Comparison of ENCODE assay signal across 25 mouse cellular contexts in the genomic region with DNA sequence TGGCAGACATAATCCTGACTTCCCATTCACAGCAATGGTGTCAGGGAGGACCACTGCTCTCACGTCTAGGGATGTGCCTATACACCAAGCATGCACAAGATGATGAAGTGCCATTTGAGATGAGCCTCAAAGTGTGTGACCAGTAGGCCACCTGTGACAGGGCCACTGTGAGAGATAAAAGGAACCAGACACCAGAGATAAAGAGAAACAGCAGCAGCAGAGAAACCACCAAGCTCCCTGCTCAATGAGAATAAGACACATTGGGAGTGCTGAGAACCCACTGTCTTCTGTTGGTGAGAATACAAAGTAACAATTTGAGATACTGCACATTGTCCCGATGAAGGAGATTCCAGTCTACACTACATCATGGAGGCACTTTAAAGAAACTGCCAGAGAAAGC. TPM values are rescaled to one million over a fixed set of nuclear protein-coding genes. Genes with fewer than 3 reads are reported as not detected.
A peak's percentile ranks its signal among the peaks of the same experiment; 100 is the strongest.
DNase-seq lines count a peak whose midpoint lies in the region; ATAC-seq and TF ChIP-seq lines count a peak whose summit lies in the region.
"Had no signal": no experiment of that assay in that cellular context is flagged by ENCODE, and none has a peak within 500 bp of the region (broad histone marks: within the 10 kb centered on the region; RNA-seq: fewer than 3 reads in every experiment).

No protein-coding gene starts in this region.

- WGBS in liver, embryonic 14.5 days (ENCODE audit: insufficient replicate concordance) = 27% methylated on average over 2 of the region's 2 CpGs
- WGBS in liver, postnatal 0 days (ENCODE audit: insufficient replicate concordance) = 55% methylated on average over 2 of the region's 2 CpGs
- 92% methylated on average over 2 of the region's 2 CpGs for WGBS in neural tube, embryonic 15.5 days
- WGBS in kidney, adult 2 months = 90% methylated on average over 2 of the region's 2 CpGs

- H3K36me3 ChIP-seq in G1E (replicated peaks) (peaks cover 47% of the 10 kb centered on the region), MEL (ENCODE audit: control insufficient read depth in 1 of 2, insufficient read depth in 2 of 2, low read length in 2 of 2) (peaks cover 0 to 22% of the 10 kb centered on the region in 2 experiments; a peak in 2 of 4 replicates)
- H3K36me3 ChIP-seq in liver, embryonic 14.5 days (replicated peaks; ENCODE audit: control insufficient read depth, insufficient read depth, low read depth) = no peaks in the 10 kb centered on the region
- H3K36me3 ChIP-seq in liver, postnatal 0 days (replicated peaks; ENCODE audit: insufficient read depth, low read length) = no peaks in the 10 kb centered on the region
- no peaks in the 10 kb centered on the region for H3K36me3 ChIP-seq in neural tube, embryonic 15.5 days
- no peaks in the 10 kb centered on the region for H3K36me3 ChIP-seq in kidney, adult 2 months (ENCODE audit: control insufficient read depth, insufficient read depth, low read length)
- H3K36me3 ChIP-seq: embryonic facial prominence, embryonic 10.5 days; embryonic facial prominence, embryonic 13.5 days; forebrain, embryonic 12.5 days; forebrain, embryonic 15.5 days; hindbrain, embryonic 12.5 days; hindbrain, embryonic 15.5 days had no signal

- TF ChIP-seq EP300 in MEL (IDR thresholded peaks at IDR 0.05; ENCODE audit: low read depth in 1 of 2, low read length in 2 of 2) = peak; percentile 64 to 72
- peak; percentile 49 for TF ChIP-seq EP300 in liver, embryonic 14.5 days (IDR thresholded peaks at IDR 0.05; ENCODE audit: low read depth)
- no peak for TF ChIP-seq EP300 in liver, postnatal 0 days (IDR thresholded peaks at IDR 0.05; ENCODE audit: low read depth)

- no peaks in the 10 kb centered on the region for H3K79me2 ChIP-seq in MEL (ENCODE audit: control insufficient read depth, insufficient read depth, low read length, poor library complexity)

- peak overlapping the region; percentile 24; the same call in 1 of the 2 replicates for H3K4me2 ChIP-seq in liver, embryonic 14.5 days (ENCODE audit: low read depth)
- no peak overlapping the region for H3K4me2 ChIP-seq in liver, postnatal 0 days (ENCODE audit: low read depth, low read length)
- no peak overlapping the region for H3K4me2 ChIP-seq in neural tube, embryonic 15.5 days
- H3K4me2 ChIP-seq: embryonic facial prominence, embryonic 13.5 days; forebrain, embryonic 12.5 days; forebrain, embryonic 15.5 days; heart, embryonic 11.5 days; hindbrain, embryonic 12.5 days; hindbrain, embryonic 15.5 days had no signal

- peak; percentile 50 for DNase-seq in G1E (ENCODE audit: low spot score)
- DNase-seq in MEL (ENCODE audit: low read depth, low spot score) = no peak
- no peak for DNase-seq in liver, embryonic 14.5 days (ENCODE audit: low read depth in 3 of 3, low spot score in 3 of 3)
- DNase-seq in liver, postnatal 0 days = no peak
- no peak for DNase-seq in gastrocnemius, adult 18-20 months (ENCODE audit: low spot score)
- no peak for DNase-seq in kidney, postnatal 10 days
- DNase-seq in kidney, adult 2 months = no peak
- DNase-seq: cerebellum, adult 18-20 months; cerebellum, adult 9-10 months; cerebellum, postnatal 25 days; embryo, embryonic 11 days; gastrocnemius, postnatal 10 days; gastrocnemius, postnatal 36 days had no signal

- H3K9me3 ChIP-seq in G1E (replicated peaks) (no peaks in the 10 kb centered on the region), MEL (replicated peaks; ENCODE audit: insufficient read depth, low read length) (no peaks in the 10 kb centered on the region)
- H3K9me3 ChIP-seq in liver, embryonic 14.5 days (ENCODE audit: control insufficient read depth, low read length) = no peaks in the 10 kb centered on the region
- H3K9me3 ChIP-seq in liver, postnatal 0 days (ENCODE audit: low read length) = no peaks in the 10 kb centered on the region
- no peaks in the 10 kb centered on the region for H3K9me3 ChIP-seq in neural tube, embryonic 15.5 days (replicated peaks)
- H3K9me3 ChIP-seq: embryonic facial prominence, embryonic 10.5 days; embryonic facial prominence, embryonic 13.5 days; forebrain, embryonic 12.5 days; forebrain, embryonic 15.5 days; hindbrain, embryonic 12.5 days; hindbrain, embryonic 15.5 days had no signal

- H3K4me1 ChIP-seq in G1E (ENCODE audit: insufficient read depth, low read depth, low read length) = peaks cover 87% of the 10 kb centered on the region
- H3K4me1 ChIP-seq in MEL (ENCODE audit: control insufficient read depth in 1 of 2, insufficient read depth in 2 of 2, low read length in 2 of 2) = peaks cover 16 to 29% of the 10 kb centered on the region in 2 experiments
- H3K4me1 ChIP-seq in liver, embryonic 14.5 days (replicated peaks; ENCODE audit: control insufficient read depth in 2 of 2, insufficient read depth in 2 of 2, low read length in 1 of 2) = peaks cover 9 to 26% of the 10 kb centered on the region in 2 experiments
- H3K4me1 ChIP-seq in liver, postnatal 0 days (ENCODE audit: insufficient read depth) = 0 out of 2 replicates have a peak, but pooled peaks cover 2% of the 10 kb centered on the region
- H3K4me1 ChIP-seq in neural tube, embryonic 15.5 days = peaks cover 4% of the 10 kb centered on the region
- H3K4me1 ChIP-seq in kidney, adult 2 months (ENCODE audit: control insufficient read depth, insufficient read depth, low read length) = peaks cover 10% of the 10 kb centered on the region; the same call in 1 of the 2 replicates

- peak overlapping the region; percentile 50 for H3K27ac ChIP-seq in MEL (ENCODE audit: control insufficient read depth, low read depth, low read length)
- H3K27ac ChIP-seq in liver, embryonic 14.5 days = no peak overlapping the region; the same call in 1 of the 2 replicates
- H3K27ac ChIP-seq in liver, postnatal 0 days (ENCODE audit: low read depth) = no peak overlapping the region
- H3K27ac ChIP-seq in neural tube, embryonic 15.5 days (replicated peaks) = no peak overlapping the region
- no peak overlapping the region for H3K27ac ChIP-seq in kidney, adult 2 months (ENCODE audit: insufficient read depth, low read depth, low read length)
- H3K27ac ChIP-seq: embryonic facial prominence, embryonic 10.5 days; embryonic facial prominence, embryonic 13.5 days; forebrain, embryonic 12.5 days; forebrain, embryonic 15.5 days; hindbrain, embryonic 12.5 days; hindbrain, embryonic 15.5 days had no signal

- TF ChIP-seq CTCF in G1E (IDR thresholded peaks at IDR 0.05; ENCODE audit: low read depth, low read length) (no peak), MEL (IDR thresholded peaks at IDR 0.05 in 2 of 3, conservative IDR thresholded peaks at IDR 0.05 in 1 of 3; ENCODE audit: control insufficient read depth in 1 of 3, insufficient read depth in 1 of 3, low read depth in 2 of 3, low read length in 3 of 3, poor library complexity in 1 of 3, severe bottlenecking in 1 of 3) (no peak)
- no peak for TF ChIP-seq CTCF in liver, embryonic 14.5 days (IDR thresholded peaks at IDR 0.05; ENCODE audit: low read depth)
- no peak for TF ChIP-seq CTCF in liver, postnatal 0 days (IDR thresholded peaks at IDR 0.05; ENCODE audit: low read depth)
- TF ChIP-seq CTCF in kidney, adult 2 months (conservative IDR thresholded peaks at IDR 0.05; ENCODE audit: insufficient read depth, insufficient read length, low read depth, low read length) = no peak

- TF ChIP-seq POLR2A in MEL (IDR thresholded peaks at IDR 0.05; ENCODE audit: control insufficient read depth in 1 of 2, insufficient read depth in 1 of 2, low read depth in 1 of 2, low read length in 2 of 2, poor library complexity in 1 of 2) = no peak
- no peak for TF ChIP-seq POLR2A in kidney, adult 2 months (IDR thresholded peaks at IDR 0.05; ENCODE audit: low read depth, low read length)

- no peak overlapping the region for H3K9ac ChIP-seq in MEL (ENCODE audit: control insufficient read depth, low read depth, low read length, poor library complexity, severe bottlenecking)
- no peak overlapping the region for H3K9ac ChIP-seq in liver, embryonic 14.5 days (replicated peaks)
- H3K9ac ChIP-seq in liver, postnatal 0 days (replicated peaks) = no peak overlapping the region
- no peak overlapping the region for H3K9ac ChIP-seq in neural tube, embryonic 15.5 days (replicated peaks)
- H3K9ac ChIP-seq: embryonic facial prominence, embryonic 13.5 days; forebrain, embryonic 12.5 days; forebrain, embryonic 15.5 days; hindbrain, embryonic 12.5 days; hindbrain, embryonic 15.5 days had no signal

- no peak overlapping the region; the same call in 1 of the 2 replicates for H3K4me3 ChIP-seq in G1E (ENCODE audit: low read depth, low read length)
- H3K4me3 ChIP-seq in MEL (ENCODE audit: control insufficient read depth in 1 of 2, insufficient read depth in 1 of 2, low read depth in 2 of 2, low read length in 2 of 2) = no peak overlapping the region
- no peak overlapping the region for H3K4me3 ChIP-seq in liver, embryonic 14.5 days (ENCODE audit: insufficient read depth in 1 of 2, low read depth in 2 of 2, low read length in 2 of 2)
- no peak overlapping the region for H3K4me3 ChIP-seq in liver, postnatal 0 days (ENCODE audit: low read depth, low read length)
- H3K4me3 ChIP-seq in neural tube, embryonic 15.5 days (replicated peaks) = no peak overlapping the region
- H3K4me3 ChIP-seq in kidney, adult 2 months (ENCODE audit: insufficient read depth, low read depth, low read length) = no peak overlapping the region
- H3K4me3 ChIP-seq: embryonic facial prominence, embryonic 10.5 days; embryonic facial prominence, embryonic 13.5 days; erythroblast, embryonic 14.5 days; forebrain, embryonic 12.5 days; forebrain, embryonic 15.5 days; heart, adult 2 months; hindbrain, embryonic 12.5 days; hindbrain, embryonic 15.5 days had no signal

- TF ChIP-seq RAD21 in MEL (IDR thresholded peaks at IDR 0.05; ENCODE audit: low read depth, low read length) = no peak

- H3K27me3 ChIP-seq in G1E (ENCODE audit: insufficient read depth, low read length) = no peaks in the 10 kb centered on the region
- no peaks in the 10 kb centered on the region for H3K27me3 ChIP-seq in MEL (ENCODE audit: control insufficient read depth in 1 of 2, insufficient read depth in 2 of 2, low read length in 2 of 2)
- no peaks in the 10 kb centered on the region for H3K27me3 ChIP-seq in liver, embryonic 14.5 days (ENCODE audit: control insufficient read depth, insufficient read depth, low read length)
- no peaks in the 10 kb centered on the region for H3K27me3 ChIP-seq in liver, postnatal 0 days (ENCODE audit: insufficient read depth, low read length)
- no peaks in the 10 kb centered on the region for H3K27me3 ChIP-seq in neural tube, embryonic 15.5 days (replicated peaks)
- no peaks in the 10 kb centered on the region for H3K27me3 ChIP-seq in kidney, adult 2 months (replicated peaks; ENCODE audit: control insufficient read depth, insufficient read depth, low read length)
- H3K27me3 ChIP-seq: embryonic facial prominence, embryonic 13.5 days; forebrain, embryonic 12.5 days; forebrain, embryonic 15.5 days; hindbrain, embryonic 12.5 days; hindbrain, embryonic 15.5 days; Patski had no signal

- peak; percentile 54 for ATAC-seq in G1E (ENCODE audit: extremely low read depth, insufficient number of reproducible peaks, low FRiP score, poor library complexity, severe bottlenecking)
- peak; percentile 66; the same call in 1 of the 2 replicates for ATAC-seq in liver, embryonic 14.5 days (ENCODE audit: insufficient read depth)
- 0 out of 2 replicates have a peak, but pooled peaks have one; percentile 15 for ATAC-seq in liver, postnatal 0 days
- no peak for ATAC-seq in neural tube, embryonic 15.5 days (ENCODE audit: low FRiP score)
- ATAC-seq: CD4-positive, CD25-positive, alpha-beta regulatory T cell, adult 4 months; forebrain, embryonic 15.5 days; Patski had no signal

RNA-seq across cellular contexts. Expression of a gene that starts 23.5 kb away (rescaled TPM):
- total RNA-seq in G1E (2014; fragmentation: Nextera tagmentation) (15.4 and 16.7 TPM in 2 replicates), G1E (2017) (13.4 and 14.4 TPM in 2 replicates), MEL (2012; rRNA removed) (8.6 and 9.6 TPM in 2 replicates)
- polyA plus RNA-seq in G1E (2012) (10.9 and 17.8 TPM in 2 replicates), MEL (2012; ENCODE audit: insufficient read depth in 1 of 2, insufficient read length in 2 of 2, low read depth in 1 of 2, low replicate concordance in 2 of 2, missing spikeins in 1 of 2) (10 to 100 TPM in 1 of 2 experiments, not detected in 1; 14.4 TPM)
- polyA plus RNA-seq in liver, embryonic 14.5 days (2012; rRNA removed) = 1.8 TPM in 2 replicates
- 1.1 and 1.4 TPM in 2 replicates for polyA plus RNA-seq in liver, embryonic 14.5 days (2014; fragmentation: Nextera tagmentation; extraction: Ambion mirVana)
- polyA plus RNA-seq in liver, postnatal 0 days (2015; fragmentation: Nextera tagmentation; extraction: Ambion mirVana) = 0.52 and 0.56 TPM in 2 replicates
- total RNA-seq in gastrocnemius, adult 18-20 months (2021) = 1 to 10 TPM; 7.9 to 8.1 TPM
- 3.6 and 4.6 TPM in 2 replicates for polyA plus RNA-seq in neural tube, embryonic 15.5 days (2015; fragmentation: Nextera tagmentation; extraction: Ambion mirVana)
- 9.5 and 12.3 TPM in 2 replicates for polyA plus RNA-seq in kidney, adult 2 months (2012; rRNA removed)
